Mouse (Mus musculus): ENCODE measurements around the gene Ttc23.

Ttc23 gene

GRCm38 (mm10) chr7:67692791-67693538 is 45.8 kb downstream of the Ttc23 start:
- no peak for DNase-seq (ENCODE audit: inconsistent age in 2 of 2, low spot score in 1 of 2)

GRCm38 (mm10) chr7:67695906-67696305 is 48.7 kb downstream of the Ttc23 start:
- DNase-seq (ENCODE audit: inconsistent age in 2 of 2, low spot score in 1 of 2) = no peak

GRCm38 (mm10) chr7:67697892-67698630 is 50.9 kb downstream of the Ttc23 start:
- peak in 1 of 2 experiments; percentile 48 for DNase-seq (ENCODE audit: inconsistent age in 2 of 2, low spot score in 1 of 2)

- no peak for DNase-seq (ENCODE audit: inconsistent age in 2 of 2, low spot score in 1 of 2)
Observed at GRCm38 (mm10) chr7:67699301-67699700, 52.1 kb downstream of the Ttc23 start.

- peak; percentile 60 to 78 for DNase-seq (ENCODE audit: inconsistent age in 2 of 2, low spot score in 1 of 2)
Observed at GRCm38 (mm10) chr7:67700846-67701245, 53.6 kb downstream of the Ttc23 start.

GRCm38 (mm10) chr7:67701252-67701914 is 54.2 kb downstream of the Ttc23 start:
- peak in 1 of 2 experiments; percentile 18 for DNase-seq (ENCODE audit: inconsistent age in 2 of 2, low spot score in 1 of 2)

- DNase-seq (ENCODE audit: inconsistent age in 2 of 2, low spot score in 1 of 2) = no peak
Observed at GRCm38 (mm10) chr7:67708160-67708559, 61.0 kb downstream of the Ttc23 start.

GRCm38 (mm10) chr7:67710216-67710615 is 63.0 kb downstream of the Ttc23 start:
- no peak for DNase-seq (ENCODE audit: inconsistent age in 2 of 2, low spot score in 1 of 2)

GRCm38 (mm10) chr7:67713820-67714510 is 66.8 kb downstream of the Ttc23 start:
- DNase-seq (ENCODE audit: inconsistent age in 2 of 2, low spot score in 1 of 2) = no peak

- DNase-seq (ENCODE audit: inconsistent age in 2 of 2, low spot score in 1 of 2) = no peak
Observed at GRCm38 (mm10) chr7:67715176-67715575, 68.0 kb downstream of the Ttc23 start.

GRCm38 (mm10) chr7:67716213-67716878 is 69.1 kb downstream of the Ttc23 start:
- DNase-seq (ENCODE audit: inconsistent age in 2 of 2, low spot score in 1 of 2) = peak in 1 of 2 experiments; percentile 46

GRCm38 (mm10) chr7:67716925-67717324 is 69.7 kb downstream of the Ttc23 start:
- no peak for DNase-seq (ENCODE audit: inconsistent age in 2 of 2, low spot score in 1 of 2)

- peak; percentile 73 to 83 for DNase-seq (ENCODE audit: inconsistent age in 2 of 2, low spot score in 1 of 2)
Observed at GRCm38 (mm10) chr7:67717520-67717919, 70.3 kb downstream of the Ttc23 start.

- DNase-seq (ENCODE audit: inconsistent age in 2 of 2, low spot score in 1 of 2) = peak in 1 of 2 experiments; percentile 56
Observed at GRCm38 (mm10) chr7:67718804-67719203, 71.6 kb downstream of the Ttc23 start.

GRCm38 (mm10) chr7:67722163-67722562 is 75.0 kb downstream of the Ttc23 start:
- DNase-seq (ENCODE audit: inconsistent age in 2 of 2, low spot score in 1 of 2) = no peak

- DNase-seq (ENCODE audit: inconsistent age in 2 of 2, low spot score in 1 of 2) = peak; percentile 61 to 72
Observed at GRCm38 (mm10) chr7:67724536-67724935, 77.3 kb downstream of the Ttc23 start.

- DNase-seq (ENCODE audit: inconsistent age in 2 of 2, low spot score in 1 of 2) = peak; percentile 57 to 82
Observed at GRCm38 (mm10) chr7:67725016-67725415, 77.8 kb downstream of the Ttc23 start.

GRCm38 (mm10) chr7:67728203-67728602 is 81.0 kb downstream of the Ttc23 start:
- no peak for DNase-seq (ENCODE audit: inconsistent age in 2 of 2, low spot score in 1 of 2)

- DNase-seq (ENCODE audit: inconsistent age in 2 of 2, low spot score in 1 of 2) = no peak
Observed at GRCm38 (mm10) chr7:67728809-67729208, 81.6 kb downstream of the Ttc23 start.

GRCm38 (mm10) chr7:67730431-67731110 is 83.4 kb downstream of the Ttc23 start:
- no peak for DNase-seq (ENCODE audit: inconsistent age in 2 of 2, low spot score in 1 of 2)
